Mouse (Mus musculus) heart, adult 2 months (tissue): Measurements from ENCODE around the gene Lcp2.

Experiments used
- CTCF ChIP-seq: fragments of 200-600 bp; IDR thresholded peaks from 2 replicates; pipeline ENCODE4 v1.8.1; 2022; ENCODE audit warnings: antibody characterized with exemption, mild to moderate bottlenecking, moderate library complexity
- POLR2A ChIP-seq: fragments of 200-500 bp; IDR thresholded peaks from 2 replicates; pipeline ENCODE4 v1.6.1; 2011; ENCODE audit warnings: mild to moderate bottlenecking, low read depth, low read length, control low read depth; ENCODE audit not compliant: insufficient read depth

- no peak for TF ChIP-seq POLR2A
- no peak for TF ChIP-seq CTCF
Measured at GRCm38 (mm10) chr11:34098422-34098821, 51.7 kb downstream of the Lcp2 start, which contains the start of gene 4930469K13Rik.
